Mouse (Mus musculus) C2C12 (cell line): ENCODE data around the gene Ppp1r14b.

Experiments used
- CTCF ChIP-seq: IDR thresholded peaks from one replicate; pipeline ENCODE4 v1.5.1; 2011; ENCODE audit not compliant: control insufficient read depth, insufficient read depth, insufficient read length
- MAX ChIP-seq: IDR thresholded peaks from one replicate; pipeline ENCODE4 v1.6.1; 2011; ENCODE audit warnings: mild to moderate bottlenecking, control low read depth
- MYOD1 ChIP-seq: IDR thresholded peaks from one replicate; pipeline ENCODE4 v1.6.1; 2011; ENCODE audit warnings: low read depth; ENCODE audit not compliant: control insufficient read depth, insufficient read length

- TF ChIP-seq MAX (no peak), CTCF (no peak), MYOD1 (no peak)
These were observed 34.1 kb upstream of the Ppp1r14b start for GRCm38 (mm10) chr19:6940396-6941351.
